Mouse (Mus musculus): ENCODE measurements around the gene Ephb2. TPM values are rescaled to one million over a fixed set of nuclear protein-coding genes. Genes with fewer than 3 reads are reported as not detected.

Gene Ephb2
- 10 to 100 TPM; 24.5 to 26.2 TPM for total RNA-seq (2021)

- DNase-seq = peak; percentile 78 to 83
These were observed at the start of gene Ephb2 for GRCm38 (mm10) chr4:136835621-136836386. Ephb2 (minus strand) TSS chr4:136835988.

- DNase-seq = no peak
These were observed 42.8 kb upstream of the Ephb2 start for GRCm38 (mm10) chr4:136878601-136879000.

- DNase-seq = no peak
These were observed 42.4 kb upstream of the Ephb2 start for GRCm38 (mm10) chr4:136878171-136878570.

- no peak for DNase-seq
These were observed 41.2 kb upstream of the Ephb2 start for GRCm38 (mm10) chr4:136876971-136877370.

GRCm38 (mm10) chr4:136875012-136875411 lies 39.2 kb upstream of the Ephb2 start:
- no peak for DNase-seq

GRCm38 (mm10) chr4:136868371-136868770 lies 32.6 kb upstream of the Ephb2 start:
- no peak for DNase-seq

GRCm38 (mm10) chr4:136867690-136868345 lies 32.0 kb upstream of the Ephb2 start:
- no peak for DNase-seq

- DNase-seq = no peak
These were observed 29.7 kb upstream of the Ephb2 start for GRCm38 (mm10) chr4:136865531-136865930.

GRCm38 (mm10) chr4:136864751-136865470 lies 29.1 kb upstream of the Ephb2 start:
- DNase-seq = no peak

GRCm38 (mm10) chr4:136863517-136863916 lies 27.7 kb upstream of the Ephb2 start:
- DNase-seq = no peak

GRCm38 (mm10) chr4:136862411-136862810 lies 26.6 kb upstream of the Ephb2 start:
- DNase-seq = no peak

- DNase-seq = peak in 1 of 2 experiments; percentile 9
These were observed 26.0 kb upstream of the Ephb2 start for GRCm38 (mm10) chr4:136861806-136862205.

- DNase-seq = no peak
These were observed 24.2 kb upstream of the Ephb2 start for GRCm38 (mm10) chr4:136860022-136860421.

- peak in 1 of 2 experiments; percentile 14 for DNase-seq
These were observed 19.3 kb upstream of the Ephb2 start for GRCm38 (mm10) chr4:136855081-136855480.

GRCm38 (mm10) chr4:136852989-136853388 lies 17.2 kb upstream of the Ephb2 start:
- DNase-seq = no peak

- DNase-seq = no peak
These were observed 16.3 kb upstream of the Ephb2 start for GRCm38 (mm10) chr4:136852119-136852518.

GRCm38 (mm10) chr4:136848565-136848964 lies 12.8 kb upstream of the Ephb2 start:
- DNase-seq = no peak

- no peak for DNase-seq
These were observed 11.4 kb upstream of the Ephb2 start for GRCm38 (mm10) chr4:136847166-136847565.

- no peak for DNase-seq
These were observed 7.0 kb upstream of the Ephb2 start for GRCm38 (mm10) chr4:136842802-136843201.

GRCm38 (mm10) chr4:136842033-136842432 lies 6.2 kb upstream of the Ephb2 start:
- DNase-seq = no peak

GRCm38 (mm10) chr4:136841056-136841455 lies 5.3 kb upstream of the Ephb2 start:
- peak; percentile 68 to 80 for DNase-seq

- no peak for DNase-seq
These were observed 2.7 kb upstream of the Ephb2 start for GRCm38 (mm10) chr4:136838462-136838861.

GRCm38 (mm10) chr4:136838026-136838425 lies 2.2 kb upstream of the Ephb2 start:
- DNase-seq = no peak
